Mouse (Mus musculus) T-helper 17 cell (primary cell): Measurements from ENCODE around the gene Igfbp2.

Experiments used
- in situ Hi-C, 2 experiments: fragments of 300-600 bp; cut with MboI, MseI; formaldehyde crosslinking; loops; 1 replicate in 1 of 2; 2 replicates in 1 of 2; pipeline ENCODE4 v1.15.1; 2025; ENCODE audit warnings: high pct_unique_total_duplicates in 2 of 2

Igfbp2 gene

DNA sequence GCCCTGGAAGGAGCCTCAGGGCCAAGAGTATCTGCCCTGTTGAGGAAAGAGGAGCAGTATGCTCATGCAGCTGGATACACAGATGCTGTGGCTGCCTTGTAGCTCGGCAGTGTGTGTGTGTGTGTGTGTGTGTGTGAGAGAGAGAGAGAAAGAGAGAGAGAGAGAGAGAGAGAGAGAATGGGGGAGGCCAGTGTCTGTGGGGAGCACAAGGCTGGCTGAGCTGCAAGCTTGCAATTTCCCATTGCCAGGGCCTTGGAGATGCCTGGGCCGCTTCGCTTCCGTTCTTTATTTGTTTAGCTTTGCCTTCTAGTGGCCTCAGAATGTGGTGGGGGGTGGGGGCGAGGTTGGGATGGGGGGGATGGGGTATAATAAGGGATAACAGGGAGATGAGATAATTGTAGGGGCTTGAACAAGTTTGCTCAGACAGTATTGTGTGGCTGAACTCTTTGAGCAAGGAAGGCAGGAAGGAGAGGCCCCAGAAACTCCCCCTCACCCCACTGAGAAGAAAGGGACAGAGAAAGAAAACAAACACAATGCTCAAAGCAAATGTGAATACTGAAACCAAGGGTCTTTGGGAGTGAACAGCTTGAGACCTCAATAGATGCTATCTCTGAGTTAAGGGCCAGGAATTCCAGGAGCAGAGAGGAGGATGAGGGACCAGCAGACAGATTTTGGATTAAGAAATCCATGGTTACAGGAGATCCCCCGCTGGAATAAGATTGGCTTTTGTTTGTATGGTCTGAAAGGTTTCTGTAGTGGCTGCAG, 10.5 kb upstream of the Igfbp2 start:
- in situ Hi-C loops: no loop called here

GRCm38 (mm10) chr1:72815184-72815583, 9.1 kb upstream of the Igfbp2 start:
- in situ Hi-C loops: no loop called here

DNA sequence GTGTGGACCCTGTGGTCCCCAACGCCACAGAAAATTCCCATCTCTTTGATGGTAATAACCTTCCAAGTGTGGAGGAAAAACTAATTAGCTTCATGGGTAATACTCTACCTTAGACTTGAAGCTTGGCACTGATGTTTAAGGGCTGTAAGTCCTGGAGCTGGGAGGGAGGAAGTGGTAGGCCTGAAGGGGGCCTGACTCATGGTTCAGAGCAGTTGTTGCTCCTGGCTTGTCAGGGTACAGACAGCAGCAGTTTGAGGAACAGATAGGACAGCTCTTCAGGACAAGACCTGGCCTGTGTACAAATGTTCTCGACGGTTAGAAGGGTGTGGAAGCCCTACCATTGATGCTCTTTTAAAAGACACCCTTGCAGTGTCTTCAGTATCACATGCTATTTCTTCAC, 8.7 kb upstream of the Igfbp2 start:
- in situ Hi-C loops: no loop called here

- in situ Hi-C loops: no loop called here
Observed at GRCm38 (mm10) chr1:72819995-72820394, 4.3 kb upstream of the Igfbp2 start.

- in situ Hi-C loops: no loop called here
Observed at GRCm38 (mm10) chr1:72822893-72823292, 1.4 kb upstream of the Igfbp2 start.

DNA sequence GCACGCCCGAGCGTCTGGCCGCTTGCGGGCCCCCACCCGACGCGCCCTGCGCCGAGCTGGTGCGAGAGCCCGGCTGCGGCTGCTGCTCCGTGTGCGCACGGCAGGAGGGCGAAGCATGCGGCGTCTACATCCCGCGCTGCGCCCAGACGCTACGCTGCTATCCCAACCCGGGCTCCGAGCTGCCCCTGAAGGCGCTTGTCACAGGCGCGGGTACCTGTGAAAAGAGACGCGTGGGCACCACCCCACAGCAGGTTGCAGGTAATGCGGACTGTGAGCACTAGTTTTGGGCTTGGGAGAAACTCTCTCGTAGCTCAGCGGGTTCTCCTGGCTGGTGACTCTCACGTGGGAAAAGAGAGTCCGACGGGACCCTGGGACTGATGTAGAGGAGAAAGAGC, 401 bp downstream of the Igfbp2 start:
- in situ Hi-C loops: no loop called here

DNA sequence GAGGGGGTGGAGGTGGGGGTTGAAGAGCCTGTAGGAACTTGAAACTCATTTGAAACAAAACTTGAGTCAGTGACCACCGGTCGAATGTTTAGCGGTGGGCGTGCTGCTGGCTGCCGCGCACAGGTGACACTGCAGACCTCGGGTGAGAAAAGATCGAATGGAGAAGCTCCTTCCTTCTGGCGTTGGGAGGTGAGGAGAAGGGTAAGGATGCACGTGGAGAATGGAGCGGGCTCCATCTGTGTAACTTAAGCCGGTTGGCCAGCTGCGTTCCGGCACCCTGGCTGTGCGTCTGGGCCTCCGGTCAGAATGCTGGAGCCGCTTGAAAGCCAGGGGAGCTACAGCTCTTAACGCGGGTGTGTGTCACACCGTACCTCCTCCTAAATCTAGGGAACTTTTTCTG, 983 bp downstream of the Igfbp2 start:
- in situ Hi-C loops: no loop called here

DNA sequence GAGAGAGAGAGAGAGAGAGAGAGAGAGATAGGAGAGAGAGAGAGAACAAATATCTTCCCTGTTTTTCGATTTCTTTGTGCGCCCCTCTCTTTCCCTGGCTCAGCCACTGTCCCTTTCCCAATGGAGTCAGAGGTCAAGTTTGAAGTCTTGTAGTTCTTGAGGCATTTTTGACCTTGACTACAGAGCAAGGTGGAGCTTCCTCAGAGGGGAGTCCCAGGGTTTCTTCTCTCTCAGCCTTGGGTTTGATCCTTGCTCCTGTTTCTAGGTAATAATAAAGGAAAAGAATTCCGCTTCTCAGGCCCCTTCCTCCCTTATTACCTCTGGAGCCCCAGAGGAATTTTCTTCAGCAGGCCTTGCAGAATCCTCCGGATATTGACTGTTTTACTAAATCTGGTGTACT, 1.6 kb downstream of the Igfbp2 start:
- in situ Hi-C loops: no loop called here

GRCm38 (mm10) chr1:72826446-72826845, 2.1 kb downstream of the Igfbp2 start:
- in situ Hi-C loops: no loop called here

GRCm38 (mm10) chr1:72826931-72827330, 2.6 kb downstream of the Igfbp2 start:
- in situ Hi-C loops: no loop called here

DNA sequence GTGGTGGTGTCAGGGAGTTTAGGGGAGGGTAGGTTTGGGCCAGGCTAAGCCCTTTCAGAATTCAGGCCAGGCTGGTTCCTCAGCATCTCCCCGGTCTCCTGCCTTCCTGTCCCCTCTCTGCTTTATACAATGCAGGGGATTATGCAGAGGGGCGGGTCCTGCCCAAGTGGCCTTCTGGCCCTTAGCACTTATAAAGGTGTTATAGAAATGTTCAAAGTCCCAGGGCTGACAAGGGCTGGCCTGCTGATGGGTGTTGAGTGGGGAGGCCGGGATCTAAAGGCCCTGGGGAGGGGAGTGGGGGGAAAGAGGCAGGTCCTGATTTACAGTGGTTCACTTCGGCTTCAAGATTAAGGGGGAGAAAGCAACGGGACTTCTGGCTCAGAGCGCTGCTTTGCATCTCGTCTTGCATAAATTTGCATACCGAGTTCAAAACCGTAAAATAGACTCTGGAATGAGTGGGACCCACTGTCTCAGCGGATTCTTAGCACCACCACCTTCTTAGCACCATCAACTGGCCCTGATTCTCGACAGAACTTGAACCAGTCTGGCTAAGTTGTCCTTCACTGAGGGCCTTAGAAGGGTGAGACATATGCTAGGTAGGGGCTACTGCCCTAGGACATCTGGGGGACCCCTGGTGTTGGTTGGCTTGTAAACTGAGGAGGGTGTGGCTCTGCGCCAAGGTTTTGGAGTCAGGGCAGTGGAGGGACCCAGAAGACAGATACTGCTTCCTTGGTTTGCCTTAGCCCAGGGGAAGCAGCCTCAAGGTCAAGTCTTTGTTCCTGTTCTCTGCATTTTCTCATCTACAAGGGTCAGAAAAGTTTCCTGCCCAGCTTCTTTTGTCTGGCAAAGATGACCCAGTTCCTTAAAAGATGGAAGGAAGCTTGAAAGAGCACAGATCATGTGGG, 3.4 kb downstream of the Igfbp2 start:
- in situ Hi-C loops: no loop called here

DNA sequence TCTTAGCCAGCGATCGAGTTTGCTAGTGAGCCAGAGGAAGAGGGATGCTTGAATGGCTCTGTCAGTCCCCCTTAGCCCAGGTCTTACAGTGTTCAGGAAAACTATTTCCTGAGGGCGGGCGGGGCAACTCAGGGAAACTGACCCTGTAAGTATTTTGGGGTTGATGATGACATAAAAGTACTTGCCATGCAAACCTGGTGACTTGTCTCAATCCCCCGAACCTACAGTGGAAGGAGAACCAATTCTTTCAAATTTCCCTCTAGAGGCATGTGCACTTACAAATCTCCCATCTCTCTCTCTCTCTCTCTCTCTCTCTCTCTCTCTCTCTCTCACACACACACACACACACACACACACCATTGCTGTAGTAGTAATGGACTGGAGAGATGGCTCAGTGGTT, 4.5 kb downstream of the Igfbp2 start:
- in situ Hi-C loops: no loop called here

GRCm38 (mm10) chr1:72830485-72830884, 6.2 kb downstream of the Igfbp2 start:
- in situ Hi-C loops: no loop called here

DNA sequence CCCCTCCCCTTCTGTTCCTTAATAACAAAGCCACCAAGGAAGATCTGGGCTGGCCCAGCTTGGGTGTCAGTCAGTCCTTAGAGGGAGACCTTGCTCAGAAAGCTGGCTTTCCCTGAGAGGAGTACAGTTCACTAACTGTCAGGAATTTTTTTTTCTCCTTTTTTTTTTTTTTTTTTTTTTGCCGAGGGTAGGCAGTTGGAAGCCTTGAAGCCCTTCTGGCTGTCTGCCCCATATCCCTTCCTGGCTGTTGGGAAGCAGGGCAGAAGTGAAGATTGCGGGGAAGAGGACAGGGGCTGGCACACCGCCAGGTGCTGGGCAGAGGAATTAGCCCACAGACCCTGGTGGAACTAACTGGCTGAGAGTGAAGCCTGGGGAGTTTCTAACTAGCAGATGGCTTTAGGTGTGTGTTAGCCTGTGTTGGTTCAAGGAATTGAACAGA, 8.4 kb downstream of the Igfbp2 start:
- in situ Hi-C loops: no loop called here

DNA sequence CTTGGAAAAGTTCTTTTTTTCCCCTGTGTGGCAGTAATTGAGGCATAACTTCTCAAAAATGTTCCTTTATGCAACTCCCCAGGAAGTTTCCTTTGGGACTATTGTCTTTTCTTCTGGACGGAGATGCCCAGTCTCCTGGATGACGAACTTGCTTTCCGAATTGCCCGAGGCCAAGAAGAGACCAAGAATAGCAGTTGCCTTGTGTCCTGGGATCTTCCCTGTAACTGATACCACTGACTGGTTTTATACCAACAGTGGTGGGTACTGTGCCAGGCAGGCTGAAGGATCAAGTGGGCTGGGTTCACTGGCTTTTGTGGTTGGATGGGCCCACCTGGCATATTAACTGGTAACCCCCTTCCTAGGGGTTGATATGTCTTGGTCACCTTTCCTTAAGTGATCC, 9.3 kb downstream of the Igfbp2 start:
- in situ Hi-C loops: no loop called here

- in situ Hi-C loops: loop anchor here in 1 of 2 experiments (5.0 kb wide), 1 partner anchor 102 kb away; no protein-coding TSS in a partner anchor
Observed at GRCm38 (mm10) chr1:72839356-72839755, 15.1 kb downstream of the Igfbp2 start.

DNA sequence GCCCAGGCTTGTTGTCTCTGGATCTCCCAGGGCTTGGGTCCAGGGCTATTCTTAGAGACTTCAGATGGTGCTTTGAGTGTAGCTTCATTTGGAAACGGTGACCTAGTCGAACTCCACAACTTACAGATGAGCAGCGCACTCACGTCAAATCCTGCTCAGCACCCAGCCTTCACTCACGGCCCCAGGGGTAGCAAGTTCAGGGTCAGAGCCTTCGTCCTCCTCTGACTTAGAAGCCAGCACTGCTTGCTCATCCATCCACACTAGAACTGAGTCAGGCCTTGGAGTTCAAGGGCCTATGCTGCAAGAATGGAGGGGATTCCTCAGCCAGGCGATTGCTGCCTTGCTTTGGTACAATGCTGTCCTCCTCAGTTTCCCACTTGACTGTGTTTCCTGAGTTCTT, 15.5 kb downstream of the Igfbp2 start:
- in situ Hi-C loops: loop anchor here (5.0 to 10.0 kb wide), 2 partner anchors 102 to 105 kb away; no protein-coding TSS in a partner anchor

DNA sequence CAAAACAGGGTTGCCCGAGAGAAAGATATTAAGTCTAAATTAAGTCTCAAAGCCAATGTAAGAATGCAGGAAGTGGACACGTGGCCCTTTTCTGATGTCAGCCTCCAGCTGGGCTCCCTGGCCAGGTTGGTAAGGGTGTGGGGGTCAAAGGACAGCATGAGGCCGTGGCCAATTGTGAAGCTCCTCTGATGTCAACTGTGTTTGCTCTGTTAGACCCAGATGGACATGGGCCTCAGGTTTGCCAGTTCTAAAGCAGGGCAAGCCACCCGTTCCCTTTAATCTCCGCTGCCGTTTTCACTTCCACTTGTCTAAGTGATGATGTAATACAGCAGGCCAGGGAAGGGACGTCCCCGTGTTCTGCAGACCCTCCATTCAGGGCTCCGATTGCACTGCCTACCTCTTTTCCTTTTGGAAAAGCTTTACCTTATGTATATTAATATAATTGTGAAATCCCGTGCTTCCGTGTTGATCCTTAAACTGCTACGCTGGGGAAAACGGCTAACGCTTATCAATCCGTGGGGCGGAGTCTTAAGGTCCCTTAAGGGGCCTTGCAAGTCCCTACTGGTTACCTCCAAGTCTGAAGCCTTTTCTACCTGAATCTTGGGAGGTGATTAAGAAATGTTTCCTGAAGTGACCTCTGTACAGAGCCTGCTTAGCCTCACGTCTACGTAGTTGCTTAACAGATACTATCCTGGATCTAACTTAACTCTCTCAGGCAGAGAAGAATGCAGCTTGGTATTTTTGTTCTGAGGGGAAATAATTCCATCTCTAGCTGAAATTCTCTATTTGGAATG, 18.6 kb downstream of the Igfbp2 start:
- in situ Hi-C loops: loop anchor here in 1 of 2 experiments (10.0 kb wide), 1 partner anchor 108 kb away; no protein-coding TSS in a partner anchor

DNA sequence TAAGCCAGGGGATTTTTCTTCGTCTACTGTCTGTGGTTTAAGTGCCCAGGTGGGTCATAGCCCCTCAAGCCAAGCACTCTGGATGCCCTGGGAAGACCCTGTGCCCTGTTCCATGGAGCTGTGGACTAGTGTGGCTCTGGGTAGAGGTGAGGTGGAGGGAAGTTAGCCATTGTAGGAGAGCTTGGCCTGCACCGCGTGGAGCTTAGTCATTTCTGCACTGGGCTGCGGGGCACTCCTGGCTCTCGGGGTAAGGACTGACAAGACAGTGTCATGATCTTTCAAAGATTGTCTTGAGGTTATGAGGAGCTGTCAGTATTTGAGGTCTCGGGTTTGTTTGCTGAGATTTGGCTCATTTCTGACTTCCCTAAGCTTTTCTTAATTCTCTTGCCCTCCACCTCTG, 20.4 kb downstream of the Igfbp2 start:
- in situ Hi-C loops: loop anchor here in 1 of 2 experiments (10.0 kb wide), 1 partner anchor 110 kb away; no protein-coding TSS in a partner anchor

DNA sequence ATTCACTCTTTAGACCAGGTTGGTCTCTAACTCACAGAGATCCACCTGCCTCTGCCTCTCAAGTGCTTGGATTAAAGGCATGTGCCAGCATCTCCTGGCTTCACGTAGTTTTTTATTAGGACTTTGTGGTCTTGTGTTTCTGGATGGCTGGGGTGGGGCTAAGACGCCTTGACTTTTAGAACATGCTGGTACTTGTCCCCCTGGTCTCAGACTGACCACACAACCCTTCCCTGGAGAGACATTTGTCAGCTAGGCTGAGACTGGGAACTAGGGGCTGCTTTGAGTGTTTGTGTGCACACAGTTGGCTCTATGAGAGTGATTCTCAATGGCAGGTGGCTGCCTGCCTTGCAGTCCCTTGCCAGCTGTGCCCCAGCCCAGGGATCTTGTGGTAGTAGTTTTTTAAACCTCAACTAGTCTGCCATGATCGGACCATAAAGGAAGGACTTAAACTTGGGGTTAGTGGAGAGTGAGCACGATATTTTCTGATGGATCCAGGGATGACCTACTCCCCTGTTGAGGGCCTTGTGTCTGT, 23.6 kb downstream of the Igfbp2 start:
- in situ Hi-C loops: loop anchor here in 1 of 2 experiments (10.0 kb wide), 1 partner anchor 113 kb away; no protein-coding TSS in a partner anchor

DNA sequence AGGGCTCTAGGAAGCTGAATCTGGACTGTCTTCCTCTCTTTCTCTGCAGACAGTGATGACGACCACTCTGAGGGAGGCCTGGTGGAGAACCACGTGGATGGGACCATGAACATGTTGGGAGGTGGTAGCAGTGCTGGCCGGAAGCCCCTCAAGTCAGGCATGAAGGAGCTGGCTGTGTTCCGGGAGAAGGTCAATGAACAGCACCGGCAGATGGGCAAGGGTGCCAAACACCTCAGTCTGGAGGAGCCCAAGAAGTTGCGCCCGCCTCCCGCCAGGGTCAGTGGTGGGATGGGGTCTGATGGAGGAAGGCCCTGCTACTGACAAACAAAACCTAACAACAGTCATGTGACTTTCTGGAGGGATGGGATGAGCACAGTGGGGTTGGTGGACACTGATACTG, 24.7 kb downstream of the Igfbp2 start:
- in situ Hi-C loops: loop anchor here in 1 of 2 experiments (10.0 kb wide), 1 partner anchor 114 kb away; no protein-coding TSS in a partner anchor
